Mouse (Mus musculus) cortical plate, adult 2 months (tissue): ENCODE results near the gene Slc12a6.

Source experiments
- CTCF ChIP-seq: fragments of 200-500 bp; IDR thresholded peaks from 2 replicates; pipeline ENCODE4 v1.5.1; 2011; ENCODE audit warnings: mild to moderate bottlenecking, control low read depth, low read length; ENCODE audit not compliant: insufficient read depth; ENCODE audit errors: extremely low read depth
- POLR2A ChIP-seq: fragments of 200-500 bp; IDR thresholded peaks from 2 replicates; pipeline ENCODE4 v1.6.1; 2011; ENCODE audit warnings: mild to moderate bottlenecking, low read length, control low read depth; ENCODE audit not compliant: insufficient read depth; ENCODE audit errors: extremely low read depth

DNA sequence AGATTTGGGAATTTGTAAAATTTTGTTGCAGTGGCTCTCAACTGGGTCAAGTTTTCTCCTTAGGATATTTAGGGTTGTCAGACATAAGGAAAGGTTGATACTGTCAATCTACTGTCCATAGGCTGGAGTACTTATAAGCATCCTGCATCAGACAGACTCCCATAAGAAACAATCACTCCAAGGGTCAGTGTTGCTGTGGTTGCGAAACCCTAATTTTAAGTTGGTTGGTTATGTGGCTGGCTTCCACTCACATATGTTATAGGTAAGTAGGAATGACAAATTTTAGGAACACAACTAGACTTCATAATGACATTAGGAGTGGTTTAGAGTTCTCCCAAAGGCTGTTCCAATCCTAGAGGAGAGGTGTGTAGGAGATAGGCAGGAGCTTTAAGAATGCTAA is 115.6 kb downstream of the Slc12a6 start:
- no peak for TF ChIP-seq CTCF
- TF ChIP-seq POLR2A, result no peak
